Mouse (Mus musculus): Measurements from ENCODE around the gene Art4. TPM values are rescaled to one million over a fixed set of nuclear protein-coding genes. Genes with fewer than 3 reads are reported as not detected.

Gene Art4
- polyA plus RNA-seq, 1 experiment from 2014 or later: 22.5 TPM

- WGBS: under 1% methylated on average over 28 of the region's 28 CpGs
- peak overlapping the region; percentile 71 for H3K4me3 ChIP-seq
- peak overlapping the region; percentile 91 for H3K4me2 ChIP-seq
- peak; percentile 8; the same call in 1 of the 2 replicates for ATAC-seq (ENCODE audit: insufficient number of reproducible peaks, low FRiP score)
- peak overlapping the region; percentile 80 for H3K9ac ChIP-seq
- H3K27me3 ChIP-seq (replicated peaks): no peaks in the 10 kb centered on the region
- H3K36me3 ChIP-seq: peaks cover 17% of the 10 kb centered on the region
- H3K9me3 ChIP-seq (replicated peaks): no peaks in the 10 kb centered on the region
- no peak overlapping the region; the same call in 1 of the 2 replicates for H3K27ac ChIP-seq (ENCODE audit: poor library complexity, severe bottlenecking)
- H3K4me1 ChIP-seq (replicated peaks): peaks cover 26% of the 10 kb centered on the region
These were observed 48.9 kb downstream of the Art4 start for GRCm38 (mm10) chr6:136808631-136809046.

GRCm38 (mm10) chr6:136808014-136808417 lies 49.5 kb downstream of the Art4 start, which contains the start of gene H2afj:
H2afj (plus strand) TSS chr6:136808244.
- peak within 1 kb of the TSS; percentile 91 for H3K4me2 ChIP-seq
- H3K9me3 ChIP-seq (replicated peaks): no peaks in the 10 kb centered on the region
- under 1% methylated on average over 34 of the region's 34 CpGs for WGBS
- H3K4me3 ChIP-seq: peak within 1 kb of the TSS; percentile 71
- peak within 1 kb of the TSS; percentile 76 for H3K27ac ChIP-seq (ENCODE audit: poor library complexity, severe bottlenecking)
- H3K4me1 ChIP-seq (replicated peaks): peaks cover 31% of the 10 kb centered on the region
- peaks cover 13% of the 10 kb centered on the region for H3K36me3 ChIP-seq
- H3K9ac ChIP-seq: peak within 1 kb of the TSS; percentile 80
- peak; percentile 90 for ATAC-seq (ENCODE audit: insufficient number of reproducible peaks, low FRiP score)
- H3K27me3 ChIP-seq (replicated peaks): no peaks in the 10 kb centered on the region

GRCm38 (mm10) chr6:136807395-136808013 lies 50.0 kb downstream of the Art4 start:
- H3K9ac ChIP-seq: peak overlapping the region; percentile 44
- 19% methylated on average over 18 of the region's 18 CpGs for WGBS
- ATAC-seq (ENCODE audit: insufficient number of reproducible peaks, low FRiP score): no peak

GRCm38 (mm10) chr6:136806819-136807218 lies 50.7 kb downstream of the Art4 start:
- WGBS: 71% methylated on average over 5 of the region's 5 CpGs
- H3K27me3 ChIP-seq (replicated peaks): no peaks in the 10 kb centered on the region
- no peaks in the 10 kb centered on the region for H3K9me3 ChIP-seq (replicated peaks)
- H3K9ac ChIP-seq: 0 out of 2 replicates have a peak overlapping the region, but pooled peaks have one; percentile 44
- peaks cover 5% of the 10 kb centered on the region; the same call in 1 of the 2 replicates for H3K36me3 ChIP-seq
- no peak for ATAC-seq (ENCODE audit: insufficient number of reproducible peaks, low FRiP score)
- H3K4me2 ChIP-seq: peak overlapping the region; percentile 91
- 0 out of 2 replicates have a peak overlapping the region, but pooled peaks have one; percentile 71 for H3K4me3 ChIP-seq
- no peak overlapping the region for H3K27ac ChIP-seq (ENCODE audit: poor library complexity, severe bottlenecking)
- peaks cover 34% of the 10 kb centered on the region for H3K4me1 ChIP-seq (replicated peaks)

More at GRCm38 (mm10) chr6:136807395-136808013, 50.0 kb downstream of the Art4 start:
- peak overlapping the region; percentile 71 for H3K4me3 ChIP-seq
- peak overlapping the region; percentile 76 for H3K27ac ChIP-seq (ENCODE audit: poor library complexity, severe bottlenecking)
- peak overlapping the region; percentile 91 for H3K4me2 ChIP-seq
- H3K9me3 ChIP-seq (replicated peaks): no peaks in the 10 kb centered on the region
- peaks cover 11% of the 10 kb centered on the region for H3K36me3 ChIP-seq
- H3K27me3 ChIP-seq (replicated peaks): no peaks in the 10 kb centered on the region
- peaks cover 34% of the 10 kb centered on the region for H3K4me1 ChIP-seq (replicated peaks)

GRCm38 (mm10) chr6:136805409-136805775 lies 52.1 kb downstream of the Art4 start:
- H3K9me3 ChIP-seq (replicated peaks): no peaks in the 10 kb centered on the region
- H3K4me2 ChIP-seq: no peak overlapping the region
- no peak for ATAC-seq (ENCODE audit: insufficient number of reproducible peaks, low FRiP score)
- no peaks in the 10 kb centered on the region for H3K27me3 ChIP-seq (replicated peaks)
- no peak overlapping the region for H3K4me3 ChIP-seq
- H3K36me3 ChIP-seq: peaks cover 4% of the 10 kb centered on the region; the same call in 1 of the 2 replicates
- H3K27ac ChIP-seq (ENCODE audit: poor library complexity, severe bottlenecking): no peak overlapping the region
- H3K9ac ChIP-seq: no peak overlapping the region
- 97% methylated on average over 1 of the region's 1 CpGs for WGBS
- H3K4me1 ChIP-seq (replicated peaks): peaks cover 34% of the 10 kb centered on the region

GRCm38 (mm10) chr6:136804705-136805408 lies 52.7 kb downstream of the Art4 start:
- Histone ChIP-seq H3K4me2 (peak overlapping the region; percentile 48), H3K4me1 (replicated peaks) (peaks cover 30% of the 10 kb centered on the region), H3K9ac (no peak overlapping the region), H3K27me3 (replicated peaks) (no peaks in the 10 kb centered on the region), H3K4me3 (peak overlapping the region; percentile 69), H3K9me3 (replicated peaks) (no peaks in the 10 kb centered on the region), H3K36me3 (no peaks in the 10 kb centered on the region), H3K27ac (ENCODE audit: poor library complexity, severe bottlenecking) (peak overlapping the region; percentile 100)
- WGBS: 32% methylated on average over 9 of the region's 9 CpGs
- no peak for ATAC-seq (ENCODE audit: insufficient number of reproducible peaks, low FRiP score)

GRCm38 (mm10) chr6:136803739-136804633 lies 53.5 kb downstream of the Art4 start, which contains the start of gene Hist4h4:
Hist4h4 (minus strand) TSS chr6:136804415.
- peak within 1 kb of the TSS; percentile 89 for H3K4me2 ChIP-seq
- peak; percentile 80 for ATAC-seq (ENCODE audit: insufficient number of reproducible peaks, low FRiP score)
- H3K9me3 ChIP-seq (replicated peaks): no peaks in the 10 kb centered on the region
- H3K27ac ChIP-seq (ENCODE audit: poor library complexity, severe bottlenecking): peak within 1 kb of the TSS; percentile 100
- H3K4me1 ChIP-seq (replicated peaks): peaks cover 22% of the 10 kb centered on the region
- H3K36me3 ChIP-seq: no peaks in the 10 kb centered on the region
- no peaks in the 10 kb centered on the region for H3K27me3 ChIP-seq (replicated peaks)
- H3K9ac ChIP-seq: peak within 1 kb of the TSS; percentile 96
- WGBS: under 1% methylated on average over 50 of the region's 50 CpGs
- peak within 1 kb of the TSS; percentile 69 for H3K4me3 ChIP-seq

GRCm38 (mm10) chr6:136803093-136803738 lies 54.3 kb downstream of the Art4 start:
- 9% methylated on average over 12 of the region's 12 CpGs for WGBS
- ATAC-seq (ENCODE audit: insufficient number of reproducible peaks, low FRiP score): no peak
- Histone ChIP-seq H3K4me1 (replicated peaks) (peaks cover 17% of the 10 kb centered on the region), H3K27ac (ENCODE audit: poor library complexity, severe bottlenecking) (peak overlapping the region; percentile 100), H3K27me3 (replicated peaks) (no peaks in the 10 kb centered on the region), H3K9ac (peak overlapping the region; percentile 96), H3K9me3 (replicated peaks) (no peaks in the 10 kb centered on the region), H3K4me2 (peak overlapping the region; percentile 89), H3K4me3 (peak overlapping the region; percentile 69), H3K36me3 (no peaks in the 10 kb centered on the region)

GRCm38 (mm10) chr6:136801274-136801673 lies 56.3 kb downstream of the Art4 start:
- no peaks in the 10 kb centered on the region for H3K27me3 ChIP-seq (replicated peaks)
- H3K4me2 ChIP-seq: no peak overlapping the region
- peaks cover 13% of the 10 kb centered on the region for H3K4me1 ChIP-seq (replicated peaks)
- no peak for ATAC-seq (ENCODE audit: insufficient number of reproducible peaks, low FRiP score)
- H3K9me3 ChIP-seq (replicated peaks): no peaks in the 10 kb centered on the region
- H3K27ac ChIP-seq (ENCODE audit: poor library complexity, severe bottlenecking): no peak overlapping the region
- WGBS: 75% methylated on average over 6 of the region's 6 CpGs
- H3K36me3 ChIP-seq: no peaks in the 10 kb centered on the region
- no peak overlapping the region for H3K4me3 ChIP-seq
- no peak overlapping the region for H3K9ac ChIP-seq

- H3K9me3 ChIP-seq (replicated peaks): no peaks in the 10 kb centered on the region
- H3K36me3 ChIP-seq: no peaks in the 10 kb centered on the region
- H3K4me2 ChIP-seq: no peak overlapping the region
- no peak overlapping the region for H3K9ac ChIP-seq
- H3K4me1 ChIP-seq (replicated peaks): peaks cover 13% of the 10 kb centered on the region
- WGBS: 89% methylated on average over 8 of the region's 8 CpGs
- H3K27me3 ChIP-seq (replicated peaks): no peaks in the 10 kb centered on the region
- no peak overlapping the region for H3K27ac ChIP-seq (ENCODE audit: poor library complexity, severe bottlenecking)
- ATAC-seq (ENCODE audit: insufficient number of reproducible peaks, low FRiP score): no peak
- no peak overlapping the region for H3K4me3 ChIP-seq
These were observed 56.8 kb downstream of the Art4 start for GRCm38 (mm10) chr6:136800710-136801109.

All from heart, embryonic 12.5 days (tissue).